Mouse (Mus musculus) MEL-GATA-1-ER (cell line): Measurements from ENCODE around the gene Chek2.
"Not testable (repeated sequence)": the region's sequence is repeated elsewhere in the genome, so short reads cannot be mapped to it uniquely, and the experiment has no call there.

Experiments used
- DNase-seq: peaks from one replicate; pipeline ENCODE4 v3.0.0-alpha.2; 2012; ENCODE audit warnings: low read depth; ENCODE audit errors: extremely low read depth

Gene Chek2

DNA sequence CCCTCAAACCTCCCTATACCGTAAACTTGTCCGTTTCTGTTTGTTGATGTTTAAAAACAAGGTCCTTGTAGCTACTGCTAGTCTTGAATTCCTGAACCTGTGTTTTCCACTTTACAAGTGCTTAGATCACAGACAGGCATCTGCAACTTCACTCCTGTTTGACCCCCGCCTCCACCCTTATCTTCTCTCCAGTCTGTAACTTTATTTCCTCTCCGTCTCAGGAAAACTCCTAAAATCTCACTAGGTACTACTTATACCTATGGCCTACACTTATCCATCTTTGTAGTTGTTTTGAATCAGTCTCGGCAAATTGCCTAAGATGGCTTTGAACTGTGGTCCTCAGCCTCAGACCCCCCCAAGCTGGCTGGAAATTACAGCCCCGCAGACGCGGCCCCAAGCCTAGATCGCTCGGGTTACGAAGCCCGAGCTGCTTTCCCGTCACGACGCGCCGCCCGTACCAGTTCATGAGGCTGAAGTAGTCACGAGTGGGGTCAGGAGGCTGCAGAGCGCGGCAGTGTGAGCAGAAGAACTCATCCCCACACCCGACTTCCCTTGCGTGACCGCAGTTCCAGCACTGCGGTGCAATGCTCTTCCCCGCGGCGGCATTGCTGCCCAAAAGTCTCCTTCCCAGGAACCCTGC is 621 bp upstream of the Chek2 start:
- DNase-seq, result peak; percentile 55

DNA sequence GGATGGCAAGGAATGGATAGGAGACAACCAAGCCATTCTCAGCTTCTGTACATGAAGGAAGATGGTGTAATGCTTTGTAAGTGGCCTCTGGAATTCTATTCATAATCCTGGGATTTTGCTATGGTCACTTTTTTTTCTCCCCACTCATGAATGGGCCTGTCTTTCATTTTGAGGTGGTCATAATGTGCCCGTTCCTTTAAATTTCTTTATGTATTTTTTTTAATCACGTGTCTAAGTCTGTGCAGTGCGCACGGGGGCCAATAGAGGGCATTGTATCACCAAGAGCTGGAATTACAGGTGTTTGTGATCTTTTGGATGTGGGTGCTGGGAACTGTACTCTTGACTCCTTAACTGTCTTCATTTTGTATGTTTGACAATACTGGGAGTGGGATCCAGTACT is 686 bp downstream of the Chek2 start:
- DNase-seq, result peak; percentile 54

DNA sequence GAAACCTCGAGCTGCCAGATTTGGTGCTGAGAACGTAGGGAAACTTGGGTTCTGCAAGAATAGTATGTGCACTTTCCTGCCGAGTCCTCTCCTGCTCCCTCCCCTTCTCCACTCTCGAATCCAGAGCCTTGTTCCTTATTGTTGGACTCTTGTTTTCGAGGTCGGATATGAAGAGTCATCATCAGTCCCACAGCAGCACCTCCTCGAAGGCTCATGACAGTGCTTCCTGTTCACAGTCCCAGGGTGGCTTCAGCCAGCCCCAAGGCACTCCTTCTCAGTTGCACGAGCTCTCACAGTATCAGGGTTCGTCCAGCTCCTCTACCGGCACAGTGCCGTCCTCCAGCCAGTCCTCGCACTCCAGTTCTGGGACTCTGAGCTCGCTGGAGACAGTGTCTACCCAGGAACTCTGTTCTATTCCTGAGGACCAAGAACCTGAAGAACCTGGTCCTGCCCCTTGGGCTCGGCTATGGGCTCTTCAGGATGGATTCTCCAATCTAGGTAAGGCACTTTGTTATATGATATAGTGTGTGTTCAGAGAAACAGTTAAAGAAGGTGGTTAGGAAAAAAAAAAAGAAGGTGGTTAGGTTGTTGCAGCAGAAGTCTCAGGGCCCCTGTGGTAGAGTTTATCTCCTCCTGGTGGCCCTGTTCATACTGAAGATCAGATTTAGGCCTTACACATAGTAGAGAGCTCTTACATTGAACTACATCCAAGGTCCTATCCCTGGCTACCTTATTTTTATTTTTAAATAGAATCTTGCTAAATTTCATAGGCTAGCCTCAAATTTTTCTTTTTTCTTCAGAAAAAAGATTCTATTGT is 1.5 kb downstream of the Chek2 start:
- DNase-seq, result peak; percentile 40

DNA sequence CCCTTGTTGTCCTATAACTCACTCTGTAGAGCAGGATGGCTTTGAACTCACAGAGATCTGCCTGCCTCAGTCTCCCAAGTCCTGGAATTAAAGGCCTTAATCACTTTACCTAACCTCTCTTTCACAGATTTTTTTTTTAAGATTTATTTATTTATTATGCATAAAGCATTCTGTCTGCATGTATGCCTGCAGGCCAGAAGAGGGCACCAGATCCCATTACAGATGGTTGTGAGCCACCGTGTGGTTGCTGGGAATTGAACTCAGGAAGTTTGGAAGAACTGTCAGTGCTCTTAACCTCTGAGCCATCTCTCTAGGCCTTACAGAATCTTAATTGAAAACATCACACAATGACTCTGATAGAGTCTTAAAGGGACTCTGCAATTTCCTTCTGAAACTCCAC is 13.2 kb downstream of the Chek2 start:
- DNase-seq, result no peak

DNA sequence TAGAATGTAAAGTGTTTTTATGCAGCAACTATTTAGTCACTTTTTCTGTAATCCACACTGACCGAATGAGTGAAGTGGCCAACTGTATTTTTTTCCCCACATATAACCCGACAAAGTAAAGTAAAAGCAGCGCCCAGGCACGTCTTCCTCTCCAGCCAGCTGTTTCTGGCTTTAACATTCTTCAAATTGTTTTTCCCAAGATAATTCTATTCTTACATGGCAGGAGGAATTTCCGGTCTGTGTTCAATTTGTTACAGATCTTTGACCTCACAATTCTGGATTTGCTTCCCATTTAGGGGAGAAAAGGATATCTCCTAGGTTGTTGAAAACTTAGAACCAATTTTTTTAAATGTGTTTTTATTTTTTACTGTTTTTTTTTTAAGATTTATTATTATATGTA is 17.3 kb downstream of the Chek2 start:
- DNase-seq, result no peak

DNA sequence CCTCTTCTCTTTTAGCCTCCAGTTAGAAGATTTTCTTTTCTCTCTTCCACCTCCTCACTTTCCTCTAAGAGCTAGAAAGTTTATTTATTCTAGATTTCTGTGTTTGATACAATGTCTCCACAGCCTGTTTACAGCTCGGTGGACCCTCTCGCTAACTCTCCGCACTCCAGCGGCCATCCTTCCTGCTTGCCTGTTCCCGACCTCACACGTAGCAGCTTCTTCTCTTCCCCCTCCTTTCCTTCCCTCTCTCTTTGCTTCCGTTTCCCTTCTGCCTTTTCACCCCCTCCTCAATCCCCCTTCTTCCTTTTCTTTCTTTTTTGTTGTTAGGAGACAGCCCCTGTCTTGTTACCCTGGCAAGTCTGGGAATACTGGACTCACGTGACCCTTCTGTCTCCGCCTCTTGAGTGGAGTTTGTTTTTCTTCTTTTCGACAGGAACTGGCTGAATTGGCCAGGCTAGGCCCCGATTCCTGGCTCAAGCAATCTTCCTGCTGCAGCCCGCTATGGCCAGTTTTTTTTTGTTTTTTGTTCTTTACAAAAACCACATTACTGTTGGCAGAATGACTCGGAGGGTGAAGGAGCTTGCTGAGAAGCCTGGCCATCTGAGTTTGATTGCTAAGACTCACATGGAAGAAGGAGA is 19.4 kb downstream of the Chek2 start:
- no peak for DNase-seq

DNA sequence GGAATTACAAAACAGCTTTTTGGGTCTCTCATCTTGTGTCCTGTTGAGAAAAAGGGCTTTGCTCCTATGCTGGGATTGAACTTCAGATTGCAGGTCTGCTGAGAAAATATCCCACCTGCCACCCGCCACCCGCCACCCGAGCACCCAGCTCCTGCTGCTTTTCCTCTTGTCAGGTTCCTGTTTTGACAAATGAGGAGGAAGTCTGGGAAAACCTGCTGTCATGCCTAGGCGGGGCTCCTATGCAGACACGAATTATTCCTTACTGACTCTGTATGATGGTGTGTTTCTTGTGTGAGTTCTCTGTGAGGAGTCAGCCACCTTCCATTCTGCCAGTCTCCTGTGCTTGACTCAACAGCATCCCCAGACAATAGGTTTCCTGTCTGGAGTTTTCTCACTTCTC is 20.7 kb downstream of the Chek2 start:
- no peak for DNase-seq

DNA sequence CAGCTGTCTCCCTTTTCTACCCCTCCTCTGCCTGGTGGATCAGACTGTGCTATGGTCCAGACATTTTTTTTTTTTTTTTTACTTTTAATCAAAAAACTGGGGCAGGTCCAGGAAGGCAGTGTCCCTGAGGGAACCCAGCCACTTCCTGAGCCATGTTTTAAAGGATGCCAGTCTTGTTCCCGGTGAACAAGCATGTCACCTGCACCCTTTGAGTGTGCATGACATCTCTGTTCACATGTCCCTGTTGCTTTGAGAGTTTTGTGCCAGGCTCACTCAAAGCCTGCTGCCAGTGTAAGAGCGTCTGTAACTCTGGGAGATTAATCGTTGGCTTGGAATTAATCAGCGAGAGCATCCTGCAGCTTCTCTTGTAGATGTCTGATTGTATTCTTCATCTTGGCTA is 28.7 kb downstream of the Chek2 start:
- no peak for DNase-seq

DNA sequence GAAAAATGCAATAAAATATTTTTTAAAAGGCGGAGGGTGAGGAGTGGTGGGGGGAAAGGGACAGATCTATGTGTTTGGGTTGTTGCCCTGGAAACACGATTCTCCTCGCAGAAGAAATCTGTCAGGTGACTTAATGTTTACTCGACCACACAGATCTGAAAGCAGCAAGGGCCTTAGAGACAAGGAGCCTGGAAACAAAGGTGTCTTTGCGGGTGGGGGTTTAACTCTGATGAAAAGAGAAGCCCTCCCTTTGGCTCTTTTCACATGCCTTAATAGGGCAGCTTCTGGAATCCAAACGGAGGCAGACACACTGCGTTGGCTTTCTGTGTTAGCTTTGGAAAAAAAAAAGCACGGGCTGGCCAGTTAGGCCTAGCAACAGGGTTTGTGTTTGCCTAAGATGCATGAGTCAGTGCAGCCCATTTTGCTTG is 29.5 kb downstream of the Chek2 start:
- DNase-seq, result no peak

DNA sequence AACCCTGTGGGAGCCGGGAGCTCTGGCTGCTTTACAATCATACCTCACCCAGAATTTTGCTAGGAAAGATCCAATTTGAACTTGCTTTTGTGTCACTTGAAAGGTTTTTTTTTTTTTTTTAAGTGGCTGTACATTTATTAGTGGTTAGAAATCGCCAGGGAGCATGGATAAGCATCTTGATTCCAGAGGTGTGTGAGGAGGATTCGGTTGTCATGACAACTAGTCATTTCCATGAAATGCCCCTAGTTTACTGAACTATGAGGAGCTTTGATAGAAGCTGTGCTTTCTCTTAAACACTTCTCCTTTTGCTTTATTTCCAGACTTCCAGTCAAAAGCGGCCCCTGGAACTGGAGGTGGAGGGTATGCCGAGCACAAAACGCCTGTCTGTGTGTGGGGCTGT is 33.4 kb downstream of the Chek2 start:
- no peak for DNase-seq

DNA sequence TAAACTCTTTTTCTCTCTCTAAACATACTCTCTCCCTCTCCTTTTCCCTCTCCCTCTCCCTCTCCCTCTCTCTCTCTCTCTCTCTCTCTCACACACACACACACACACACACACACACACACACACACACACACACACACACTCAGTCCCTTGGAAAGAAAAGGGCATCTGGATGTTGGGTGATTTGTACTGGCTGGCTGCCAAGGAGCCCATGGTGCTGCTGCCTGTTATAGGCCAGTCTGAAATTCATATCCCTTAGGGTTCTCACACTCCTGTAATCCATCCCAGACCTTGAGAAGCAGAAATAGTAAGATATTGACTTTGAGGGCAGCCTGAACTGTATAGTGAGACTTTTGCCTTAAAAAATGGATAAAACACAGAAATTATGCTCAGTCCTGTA is 34.9 kb downstream of the Chek2 start:
- DNase-seq, result no peak

DNA sequence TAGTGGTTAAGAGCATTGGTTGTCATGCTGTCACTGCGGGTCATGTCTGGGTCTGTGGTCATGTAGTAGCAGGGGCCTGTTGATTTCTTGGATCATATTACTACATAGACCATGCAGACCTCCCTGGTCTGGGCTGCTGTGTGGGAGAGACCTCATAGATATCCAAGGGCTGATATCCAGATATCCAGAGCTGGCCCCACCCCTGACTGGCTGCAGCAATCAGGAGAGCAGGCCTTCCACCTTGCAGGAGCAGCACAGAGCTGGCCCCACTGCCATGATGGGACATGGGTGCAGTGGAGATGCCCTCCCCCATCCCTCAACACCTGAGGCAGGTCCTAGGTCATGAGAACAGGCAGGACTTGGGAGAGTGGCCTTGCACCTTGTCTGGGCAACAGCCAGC is 35.5 kb downstream of the Chek2 start:
- DNase-seq, result no peak

DNA sequence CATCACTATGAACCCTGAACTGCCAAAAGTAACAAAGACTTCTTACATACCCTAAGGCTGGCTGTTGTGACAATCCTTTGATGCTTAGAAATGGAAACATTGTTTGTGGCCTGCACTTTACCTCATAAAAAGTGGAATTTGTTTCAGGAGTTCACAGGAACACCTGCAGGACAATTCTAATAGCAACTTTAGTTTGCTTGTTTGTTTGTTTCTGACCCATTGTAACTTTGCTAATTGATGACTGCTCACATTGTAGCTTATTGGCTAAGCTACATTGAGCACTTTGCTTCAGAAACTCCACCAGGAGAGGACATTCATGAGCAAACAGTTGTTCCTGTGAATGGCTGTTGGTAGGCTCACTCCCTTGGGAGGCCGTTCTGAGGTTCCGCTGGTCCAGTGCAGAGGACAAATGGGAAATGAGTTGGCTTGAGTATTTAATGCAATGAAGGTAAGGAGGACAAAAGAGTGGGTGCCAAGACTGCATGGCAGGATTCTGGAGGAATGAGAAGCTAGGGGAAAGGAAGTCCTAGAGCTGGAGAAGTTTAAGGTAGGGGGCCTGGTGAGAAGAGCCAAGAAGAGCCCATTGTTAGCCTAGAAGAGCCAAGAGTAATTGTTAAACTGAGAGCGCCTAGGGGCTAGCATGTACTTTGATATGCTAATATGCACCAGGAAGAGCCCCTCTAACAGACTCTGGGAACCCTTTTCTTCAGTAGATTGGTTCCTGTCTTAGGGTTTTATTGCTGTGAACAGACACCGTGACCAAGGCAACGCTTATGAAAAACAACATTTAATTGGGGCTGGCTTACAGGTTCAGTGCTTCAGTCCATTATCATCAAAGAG is 38.1 kb downstream of the Chek2 start:
- DNase-seq, result no peak

DNA sequence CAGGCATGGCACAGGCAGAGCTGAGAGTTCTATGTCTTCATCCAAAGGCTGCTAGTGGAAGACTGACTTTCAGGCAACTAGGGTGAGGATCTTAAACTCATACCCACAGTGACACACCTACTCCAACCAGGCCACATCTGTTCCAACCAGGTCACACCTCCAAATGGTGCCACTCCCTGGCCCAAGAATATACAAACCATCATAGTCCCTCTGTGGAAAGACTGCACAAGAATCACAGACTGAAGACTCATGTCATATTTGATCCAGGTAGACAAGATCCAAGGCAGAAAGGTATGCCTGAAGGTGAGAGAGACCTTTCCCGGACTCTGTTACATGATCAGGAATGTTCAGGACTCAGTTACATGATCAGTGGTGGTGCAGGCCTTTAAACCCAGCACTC is 38.7 kb downstream of the Chek2 start:
- DNase-seq, result not testable (repeated sequence)

DNA sequence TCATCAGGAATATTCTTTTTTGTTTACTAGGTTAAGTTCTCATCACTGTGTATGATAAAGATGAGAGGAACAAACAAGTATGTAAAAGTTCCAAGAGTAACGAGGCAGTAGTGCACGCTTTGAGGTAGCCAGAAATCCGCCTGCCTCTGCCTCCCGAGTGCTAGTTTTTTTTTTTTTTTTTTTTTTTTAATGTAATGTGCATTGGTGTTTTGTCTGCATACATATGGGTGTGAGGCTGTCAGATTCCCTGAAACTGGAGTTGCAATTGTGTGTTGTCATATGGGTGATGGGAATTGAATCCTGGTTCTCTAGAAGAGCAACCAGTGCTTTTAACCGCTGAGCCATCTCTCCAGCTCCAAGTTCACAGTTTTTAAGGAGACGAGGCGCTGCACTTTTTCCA is 39.3 kb downstream of the Chek2 start:
- DNase-seq, result peak; percentile 5

DNA sequence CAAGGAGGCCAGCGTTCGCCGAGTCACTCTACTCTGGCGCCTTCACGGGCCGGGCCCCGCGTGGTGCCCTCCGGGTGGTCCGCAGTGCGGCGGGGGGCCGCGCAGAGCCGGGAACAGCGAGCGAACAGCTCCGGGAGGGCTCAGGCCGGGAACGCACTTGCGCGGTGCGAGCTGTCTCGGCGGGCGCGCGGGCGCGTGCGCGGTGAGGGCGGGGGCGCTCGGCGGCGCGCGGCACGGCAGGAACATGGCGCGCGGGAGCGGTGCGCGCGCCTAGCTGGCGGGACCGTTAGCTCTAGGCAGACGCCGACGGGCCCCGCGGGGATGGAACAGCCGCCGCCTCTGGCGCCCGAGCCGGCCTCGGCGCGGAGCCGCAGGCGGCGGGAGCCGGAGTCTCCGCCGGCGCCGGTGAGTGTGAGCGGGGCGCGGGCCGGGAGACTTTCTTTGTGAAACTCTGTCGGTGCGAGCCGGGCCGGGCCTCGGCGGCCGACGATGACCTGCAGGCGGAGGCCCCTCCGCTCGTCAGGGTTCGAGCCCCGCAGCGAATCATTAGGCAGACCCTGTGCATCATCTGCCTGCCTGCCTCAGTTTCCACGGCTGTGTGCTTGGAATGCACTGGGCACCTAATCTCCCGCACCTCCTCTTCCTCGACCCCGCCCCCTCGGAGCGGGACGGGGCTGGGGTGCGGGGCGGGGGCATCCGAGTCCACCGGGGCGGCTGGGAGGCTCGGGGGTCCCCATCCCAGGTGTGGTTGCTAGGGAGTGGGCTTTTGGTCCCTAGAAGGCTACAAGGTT is 40.0 kb downstream of the Chek2 start, which contains the start of gene Ttc28:
Ttc28 (plus strand) TSS at position 220 of the 791 bp plus-strand sequence.
- peak; percentile 22 for DNase-seq

DNA sequence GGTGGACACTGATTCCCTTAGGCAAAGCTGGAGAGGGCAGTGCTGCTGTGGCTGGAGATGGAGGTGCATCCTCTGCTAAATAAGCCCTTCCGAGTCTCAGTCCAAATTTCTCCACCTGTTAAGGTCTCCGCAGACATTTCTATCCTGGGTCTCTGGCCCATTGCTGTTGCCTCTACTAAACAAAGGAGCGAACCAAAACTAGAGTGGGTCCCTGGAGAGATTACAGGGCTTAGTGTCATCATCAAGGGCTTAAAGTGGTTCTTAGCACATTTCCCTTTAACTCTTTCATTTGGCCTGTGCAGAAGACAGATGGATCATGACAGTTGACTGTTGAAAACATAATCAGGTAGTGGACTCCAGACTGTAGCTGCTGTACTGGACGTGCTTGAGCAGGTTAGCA is 48.8 kb downstream of the Chek2 start:
- DNase-seq, result no peak

DNA sequence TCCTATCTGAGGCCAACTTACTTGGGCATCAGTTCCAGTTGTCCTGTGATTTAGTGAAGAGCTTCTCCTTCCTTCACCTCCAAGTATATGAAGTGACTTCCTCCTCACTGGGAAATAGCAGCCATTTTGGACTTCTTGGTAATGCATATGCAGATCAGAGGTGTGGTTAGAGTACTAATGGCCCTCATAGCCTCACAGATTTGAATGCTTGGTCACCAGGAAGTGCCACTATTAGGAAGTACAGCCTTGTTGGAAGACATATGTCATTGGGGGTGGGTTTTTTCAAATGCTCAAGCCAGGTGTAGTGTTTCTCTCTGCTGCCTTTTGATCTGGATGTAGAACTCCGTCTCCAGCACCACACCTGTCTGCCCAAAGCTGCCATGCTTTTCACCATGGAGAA is 50.2 kb downstream of the Chek2 start:
- no peak for DNase-seq

DNA sequence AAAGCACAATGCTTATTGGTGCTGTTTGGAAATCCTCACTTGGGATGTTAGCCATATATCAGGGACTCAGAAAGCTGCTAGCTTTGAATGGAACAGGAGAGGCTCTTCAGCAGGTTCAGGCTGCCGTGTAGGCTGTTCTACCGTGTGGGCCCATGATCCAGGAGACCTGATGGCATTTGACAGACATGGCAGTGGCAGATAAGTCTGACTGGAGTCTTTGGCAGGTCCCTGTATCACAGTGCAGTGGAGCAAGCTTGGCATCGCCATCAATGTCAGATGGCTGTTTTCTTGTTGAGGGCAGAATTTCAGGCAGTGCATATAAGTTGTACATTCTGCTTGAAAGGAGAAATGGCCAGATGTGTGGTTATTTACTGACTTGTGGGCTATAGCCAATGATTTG is 50.8 kb downstream of the Chek2 start:
- DNase-seq, result no peak

DNA sequence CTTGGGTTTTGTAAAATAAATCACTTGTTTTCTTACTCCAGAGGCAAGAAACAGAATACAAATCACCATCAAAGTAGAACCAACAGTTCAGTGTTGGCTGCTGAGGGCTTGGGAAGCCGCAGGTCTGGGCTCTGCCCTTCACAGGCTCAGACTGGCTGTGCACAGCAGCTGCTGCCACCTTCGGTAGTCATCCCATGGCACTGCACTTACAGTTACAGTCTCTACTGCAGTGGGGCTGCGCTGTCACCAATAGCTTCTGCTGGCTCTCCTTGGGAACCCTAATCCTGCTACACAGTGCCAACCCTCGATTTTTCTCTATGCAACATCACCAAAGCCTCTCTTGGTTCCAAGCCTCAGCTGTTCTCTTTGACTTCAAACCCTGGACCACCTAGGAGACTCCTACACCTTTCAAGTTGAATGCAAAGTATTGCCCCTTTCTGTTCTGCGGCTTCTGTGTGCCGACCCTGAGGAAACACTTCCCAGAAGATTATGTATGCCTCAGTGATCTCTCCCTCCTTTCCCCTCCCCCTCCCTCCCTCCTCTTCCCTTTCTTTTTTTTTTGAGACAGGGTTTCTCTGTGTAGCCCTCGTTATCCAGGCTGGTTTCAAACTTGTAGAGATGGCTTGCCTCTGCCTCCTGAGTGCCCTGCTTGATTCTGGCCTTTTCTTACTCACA is 57.5 kb downstream of the Chek2 start:
- DNase-seq, result no peak
